Mouse (Mus musculus) lung, adult 2 months (tissue): ENCODE measurements around the gene Cfap36.

Source experiments
- CTCF ChIP-seq: fragments of 200-500 bp; IDR thresholded peaks from 2 replicates; pipeline ENCODE4 v1.5.1; 2011; ENCODE audit warnings: mild to moderate bottlenecking, low read length, control low read depth; ENCODE audit not compliant: insufficient read depth
- POLR2A ChIP-seq: fragments of 200-500 bp; IDR thresholded peaks from 2 replicates; pipeline ENCODE4 v1.6.1; 2011; ENCODE audit warnings: low read depth, mild to moderate bottlenecking, control low read depth, low read length, borderline replicate concordance; ENCODE audit errors: extremely low read depth

GRCm38 (mm10) chr11:29219055-29219454, 28.2 kb downstream of the Cfap36 start:
- TF ChIP-seq POLR2A (no peak), CTCF (no peak)
